Mouse (Mus musculus) myocyte (in vitro differentiated cells): ENCODE measurements around the gene Naa30. TPM values are rescaled to one million over a fixed set of nuclear protein-coding genes. Genes with fewer than 3 reads are reported as not detected.

Experiments
- H3K27me3 ChIP-seq: one replicate; pipeline ENCODE4 v1.6.1; 2011; ENCODE audit not compliant: control insufficient read depth, insufficient read depth, insufficient read length
- H3K36me3 ChIP-seq: one replicate; pipeline ENCODE4 v1.6.1; 2011; ENCODE audit not compliant: control insufficient read depth, insufficient read depth
- H3K4me2 ChIP-seq: one replicate; pipeline ENCODE4 v1.6.1; 2011; ENCODE audit warnings: low read depth, control low read depth
- H3K4me3 ChIP-seq: one replicate; pipeline ENCODE4 v1.5.1; 2011; ENCODE audit warnings: mild to moderate bottlenecking, control low read depth, moderate library complexity
- H3K79me2 ChIP-seq: one replicate; pipeline ENCODE4 v1.6.1; 2011; ENCODE audit not compliant: control insufficient read depth, insufficient read depth
- H3ac ChIP-seq: one replicate; pipeline ENCODE4 v1.6.1; 2011; ENCODE audit not compliant: control insufficient read depth, insufficient read length
- CEBPB ChIP-seq: IDR thresholded peaks from 2 replicates; pipeline ENCODE4 v1.6.1; 2011; ENCODE audit warnings: mild to moderate bottlenecking, moderate library complexity; ENCODE audit not compliant: poor library complexity, insufficient read depth, severe bottlenecking
- E2F4 ChIP-seq: IDR thresholded peaks from one replicate; pipeline ENCODE4 v1.6.1; 2011; ENCODE audit warnings: mild to moderate bottlenecking, control low read depth, moderate library complexity; ENCODE audit not compliant: insufficient read depth
- MAX ChIP-seq: IDR thresholded peaks from one replicate; pipeline ENCODE4 v1.6.1; 2011; ENCODE audit warnings: low read depth, mild to moderate bottlenecking, control low read depth
- MYOD1 ChIP-seq, 3 experiments: IDR thresholded peaks; one replicate each; pipeline ENCODE4 v1.6.1; 2011; ENCODE audit warnings: control low read depth in 2 of 3, low read depth in 2 of 3, mild to moderate bottlenecking in 2 of 3, moderate library complexity in 1 of 3; ENCODE audit not compliant: insufficient read length in 2 of 3, control insufficient read depth in 1 of 3
- MYOG ChIP-seq, 3 experiments: IDR thresholded peaks; one replicate each; pipeline ENCODE4 v1.6.1; 2011; ENCODE audit warnings: control low read depth in 2 of 3, low read depth in 2 of 3, mild to moderate bottlenecking in 2 of 3; ENCODE audit not compliant: insufficient read length in 2 of 3, control insufficient read depth in 1 of 3, insufficient read depth in 1 of 3
- POLR2A ChIP-seq: IDR thresholded peaks from one replicate; pipeline ENCODE4 v1.6.1; 2011; ENCODE audit warnings: low read depth, mild to moderate bottlenecking, control low read depth, moderate library complexity; ENCODE audit not compliant: insufficient read length
- POLR2AphosphoS2 ChIP-seq: IDR thresholded peaks from one replicate; pipeline ENCODE4 v1.6.1; 2011; ENCODE audit warnings: low read depth, control low read depth; ENCODE audit not compliant: insufficient read length
- REST ChIP-seq: IDR thresholded peaks from one replicate; pipeline ENCODE4 v1.6.1; 2011; ENCODE audit warnings: mild to moderate bottlenecking, control low read depth, moderate library complexity; ENCODE audit not compliant: insufficient read depth, insufficient read length
- SRF ChIP-seq: IDR thresholded peaks from one replicate; pipeline ENCODE4 v1.6.1; 2011; ENCODE audit warnings: low read depth; ENCODE audit not compliant: control insufficient read depth, insufficient read length
- TCF12 ChIP-seq: IDR thresholded peaks from one replicate; pipeline ENCODE4 v1.6.1; 2011; ENCODE audit warnings: mild to moderate bottlenecking, control low read depth; ENCODE audit not compliant: poor library complexity, insufficient read depth, severe bottlenecking
- TCF3 ChIP-seq: IDR thresholded peaks from one replicate; pipeline ENCODE4 v1.6.1; 2011; ENCODE audit warnings: low read depth, control low read depth; ENCODE audit not compliant: insufficient read length
- USF1 ChIP-seq: IDR thresholded peaks from one replicate; pipeline ENCODE4 v1.6.1; 2011; ENCODE audit warnings: low read depth, mild to moderate bottlenecking, control low read depth, moderate library complexity
- polyA plus RNA-seq: library from polyadenylated mRNA; unstranded; fragments of >200 nt; fragmentation: generic; extraction: Trizol; gene quantifications from one replicate; pipeline ENCODE4 v1.2.1, GENCODE M21; 2012; ENCODE audit warnings: missing spikeins

Gene Naa30
- polyA plus RNA-seq, 1 experiment, result 7.2 TPM

- H3K4me2 ChIP-seq, result no peak overlapping the region
- no peak for TF ChIP-seq CEBPB
- TF ChIP-seq TCF12, result no peak
- TF ChIP-seq REST, result no peak
- no peak for TF ChIP-seq POLR2AphosphoS2
- TF ChIP-seq MYOD1 (IDR thresholded peaks at IDR 0.05; ENCODE audit: control insufficient read depth in 1 of 3, insufficient read length in 2 of 3, low read depth in 2 of 3), result no peak
- no peak for TF ChIP-seq MAX
- TF ChIP-seq TCF3, result no peak
- no peak for TF ChIP-seq POLR2A
- TF ChIP-seq MYOG (IDR thresholded peaks at IDR 0.05; ENCODE audit: control insufficient read depth in 1 of 3, insufficient read depth in 1 of 3, insufficient read length in 2 of 3, low read depth in 2 of 3), result no peak
- TF ChIP-seq USF1, result no peak
- no peak for TF ChIP-seq SRF
- no peak for TF ChIP-seq E2F4
- H3K4me3 ChIP-seq, result no peak overlapping the region
- H3ac ChIP-seq, result no peak overlapping the region
- H3K36me3 ChIP-seq, result no peaks in the 10 kb centered on the region
- no peaks in the 10 kb centered on the region for H3K27me3 ChIP-seq
- H3K79me2 ChIP-seq, result no peaks in the 10 kb centered on the region
Measured at GRCm38 (mm10) chr14:49238206-49238605, 66.2 kb downstream of the Naa30 start.

Other genes with a start within 250 kb of the Naa30 start
- 4.0 TPM for gene Ap5m1, start 106.1 kb upstream of the Naa30 start, polyA plus RNA-seq
- 10.4 TPM for gene Exoc5, start 105.6 kb upstream of the Naa30 start, polyA plus RNA-seq
- gene ccdc198, start 73.2 kb downstream of the Naa30 start, polyA plus RNA-seq, result not detected